Mouse (Mus musculus) hindbrain, embryonic 14.5 days (tissue): ENCODE data around the gene Oas2. TPM values are rescaled to one million over a fixed set of nuclear protein-coding genes. Genes with fewer than 3 reads are reported as not detected.

Source experiments
- ATAC-seq: fragments of 200-750 bp; cut with Nextera tagmentation; 2 replicates; pipeline ENCODE4 v1.8.0; 2017; ENCODE audit warnings: moderate number of reproducible peaks, mild to moderate bottlenecking, moderate TSS enrichment, moderate library complexity; ENCODE audit not compliant: low FRiP score
- DNase-seq: peaks from one replicate; pipeline ENCODE4 v3.0.0-alpha.2; 2015; ENCODE audit warnings: low spot score
- H3K27ac ChIP-seq: fragments of 300-500 bp; sonication (generic); 2 replicates; pipeline ENCODE4 v1.5.1; 2014; ENCODE audit warnings: mild to moderate bottlenecking, moderate library complexity
- H3K27me3 ChIP-seq: fragments of 300-500 bp; sonication (generic); 2 replicates; pipeline ENCODE4 v1.6.1; 2014; ENCODE audit warnings: mild to moderate bottlenecking, low read length, mixed read lengths; ENCODE audit not compliant: control insufficient read depth, insufficient read depth
- H3K36me3 ChIP-seq: fragments of 300-500 bp; sonication (generic); replicated peaks from 2 replicates; pipeline ENCODE4 v1.6.1; 2014; ENCODE audit not compliant: control insufficient read depth, insufficient read depth
- H3K4me1 ChIP-seq: fragments of 300-500 bp; sonication (generic); replicated peaks from 2 replicates; pipeline ENCODE4 v1.6.1; 2014; ENCODE audit warnings: antibody characterized with exemption, low read length, mixed read lengths; ENCODE audit not compliant: control insufficient read depth, insufficient read depth
- H3K4me2 ChIP-seq: fragments of 300-500 bp; sonication (generic); replicated peaks from 2 replicates; pipeline ENCODE4 v1.6.1; 2014; ENCODE audit warnings: mild to moderate bottlenecking, moderate library complexity
- H3K4me3 ChIP-seq: fragments of 300-500 bp; sonication (generic); replicated peaks from 2 replicates; pipeline ENCODE4 v1.5.1; 2014; ENCODE audit warnings: mild to moderate bottlenecking, low read length
- H3K9ac ChIP-seq: fragments of 300-500 bp; sonication (generic); 2 replicates; pipeline ENCODE4 v1.6.1; 2014
- H3K9me3 ChIP-seq: fragments of 300-500 bp; sonication (generic); 2 replicates; pipeline ENCODE4 v1.6.1; 2016; ENCODE audit warnings: low read length; ENCODE audit not compliant: control insufficient read depth
- WGBS: fragments of 180-500 bp; shearing (Covaris S2); extraction: QIAGEN DNeasy Blood & Tissue Kit; methylation state at CpG from one replicate; pipeline ENCODE4 v1.1.7; 2014; 5-methylcytosine and 5-hydroxymethylcytosine counted together
- polyA plus RNA-seq: library from polyadenylated mRNA; unstranded; fragments of >200 nt; fragmentation: Nextera tagmentation; extraction: Ambion mirVana; gene quantifications from 2 replicates; pipeline ENCODE4 v1.2.1, GENCODE M21; 2014

Gene Oas2
- polyA plus RNA-seq, 1 experiment from 2014 or later: 0.32 TPM

DNA sequence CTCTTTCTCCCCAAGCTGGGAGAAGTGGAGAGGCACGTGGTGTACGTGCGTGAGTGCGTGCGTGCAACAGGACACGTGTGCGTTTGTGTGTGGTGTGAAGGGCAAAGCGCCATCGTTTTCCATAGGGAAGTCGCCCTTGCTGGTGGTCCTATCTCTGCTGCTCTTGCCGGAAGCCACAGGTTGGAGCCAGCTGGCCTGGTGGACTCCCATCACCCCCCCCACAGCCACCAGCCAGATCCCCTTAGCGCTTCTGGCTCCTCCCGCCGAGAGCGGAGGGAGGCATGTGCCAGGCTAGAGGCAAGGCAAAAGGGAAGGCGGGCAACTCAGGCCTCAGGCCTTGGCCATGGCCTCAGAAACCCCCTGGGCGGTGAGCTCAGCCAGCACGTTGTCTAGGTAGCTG lies 68.7 kb downstream of the Oas2 start:
- H3K9ac ChIP-seq: 0 out of 2 replicates have a peak overlapping the region, but pooled peaks have one; percentile 29
- peaks cover 46% of the 10 kb centered on the region for H3K36me3 ChIP-seq
- H3K4me3 ChIP-seq: no peak overlapping the region
- DNase-seq (no peak), ATAC-seq (no peak)
- 81% methylated on average over 18 of the region's 18 CpGs for WGBS
- peaks cover 29% of the 10 kb centered on the region for H3K27me3 ChIP-seq
- H3K27ac ChIP-seq: peak overlapping the region; percentile 80; the same call in 1 of the 2 replicates
- no peaks in the 10 kb centered on the region for H3K9me3 ChIP-seq
- H3K4me2 ChIP-seq: no peak overlapping the region; the same call in 1 of the 2 replicates
- peaks cover 15% of the 10 kb centered on the region for H3K4me1 ChIP-seq

Other genes starting within 250 kb of the Oas2 start
- gene Plbd2, start 246.2 kb downstream of the Oas2 start, polyA plus RNA-seq: 26.8 and 28.8 TPM in 2 replicates
- 1.3 and 1.4 TPM in 2 replicates for gene Slc8b1, start 238.7 kb downstream of the Oas2 start, polyA plus RNA-seq
- gene Tpcn1, start 161.2 kb downstream of the Oas2 start, polyA plus RNA-seq: 13.4 and 15.7 TPM in 2 replicates
- 1.5 and 1.9 TPM in 2 replicates for gene Iqcd, start 160.8 kb downstream of the Oas2 start, polyA plus RNA-seq
- gene Rita1, start 137.3 kb downstream of the Oas2 start, polyA plus RNA-seq: 20.1 and 20.6 TPM in 2 replicates
- 27.8 and 29.8 TPM in 2 replicates for gene Ddx54, start 137.1 kb downstream of the Oas2 start, polyA plus RNA-seq
- gene Cfap73, start 115.6 kb downstream of the Oas2 start, polyA plus RNA-seq: 0.53 and 1.1 TPM in 2 replicates
- gene Rasal1, start 101.0 kb downstream of the Oas2 start, polyA plus RNA-seq: 0.31 and 0.74 TPM in 2 replicates
- 53.9 and 64.1 TPM in 2 replicates for gene Dtx1, start 37.9 kb downstream of the Oas2 start, polyA plus RNA-seq
- gene Oas3, start 27.8 kb upstream of the Oas2 start, polyA plus RNA-seq: 0.46 and 0.95 TPM in 2 replicates
- 0.24 and 0.35 TPM in 2 replicates for gene Oas1e, start 45.7 kb upstream of the Oas2 start, polyA plus RNA-seq
- 0.40 and 0.64 TPM in 2 replicates for gene Oas1c, start 62.7 kb upstream of the Oas2 start, polyA plus RNA-seq
- gene Oas1f, start 97.5 kb upstream of the Oas2 start, polyA plus RNA-seq: not detected in 2 replicates
- not detected in 2 replicates for gene Oas1h, start 111.6 kb upstream of the Oas2 start, polyA plus RNA-seq
- 0.19 and 0.33 TPM in 2 replicates for gene Oas1g, start 137.8 kb upstream of the Oas2 start, polyA plus RNA-seq
- 0.82 and 0.91 TPM in 2 replicates for gene Oas1a, start 157.7 kb upstream of the Oas2 start, polyA plus RNA-seq
- gene Oas1d, start 164.7 kb upstream of the Oas2 start, polyA plus RNA-seq: not detected in 2 replicates